Mouse (Mus musculus) spleen, adult 2 months (tissue): ENCODE results near the gene Syt1. TPM values are rescaled to one million over a fixed set of nuclear protein-coding genes. Genes with fewer than 3 reads are reported as not detected.

Source experiments
- DNase-seq, 2 experiments: peaks; one replicate each; pipeline versions ENCODE4 v3.0.0 to v3.0.0-alpha.2; 2012 to 2021; ENCODE audit warnings: low spot score in 2 of 2, low read depth in 1 of 2
- H3K27ac ChIP-seq: fragments of 200-500 bp; 2 replicates; pipeline ENCODE4 v1.5.1; 2012; ENCODE audit warnings: low read length, inconsistent platforms; ENCODE audit not compliant: insufficient read depth
- H3K27me3 ChIP-seq: fragments of 200-500 bp; 2 replicates; pipeline ENCODE4 v1.6.1; 2012; ENCODE audit warnings: mild to moderate bottlenecking, moderate library complexity, low read length, inconsistent platforms; ENCODE audit not compliant: control insufficient read depth, insufficient read depth
- H3K36me3 ChIP-seq: fragments of 200-500 bp; 2 replicates; pipeline ENCODE4 v1.6.1; 2012; ENCODE audit warnings: mild to moderate bottlenecking, low read length, inconsistent platforms; ENCODE audit not compliant: control insufficient read depth, insufficient read depth
- H3K4me1 ChIP-seq: fragments of 200-500 bp; 2 replicates; pipeline ENCODE4 v1.6.1; 2011; ENCODE audit warnings: inconsistent platforms; ENCODE audit not compliant: control insufficient read depth, insufficient read depth, insufficient read length
- H3K4me3 ChIP-seq: fragments of 200-500 bp; 2 replicates; pipeline ENCODE4 v1.5.1; 2011; ENCODE audit warnings: mild to moderate bottlenecking, inconsistent platforms; ENCODE audit not compliant: insufficient read depth, insufficient read length; ENCODE audit errors: extremely low read depth
- CTCF ChIP-seq: fragments of 200-500 bp; IDR thresholded peaks from 2 replicates; pipeline ENCODE4 v1.5.1; 2011; ENCODE audit warnings: mild to moderate bottlenecking, inconsistent platforms; ENCODE audit not compliant: insufficient read depth, insufficient read length, insufficient replicate concordance; ENCODE audit errors: extremely low read depth
- POLR2A ChIP-seq: fragments of 200-500 bp; IDR thresholded peaks from 2 replicates; pipeline ENCODE4 v1.6.1; 2011; ENCODE audit warnings: low read depth, low read length, inconsistent platforms
- WGBS: fragments of 180-500 bp; shearing (Covaris S2); methylation state at CpG from one replicate; pipeline ENCODE4 v1.1.7; 2018; 5-methylcytosine and 5-hydroxymethylcytosine counted together
- polyA plus RNA-seq: library from polyadenylated mRNA; depleted of rRNA; stranded (reverse); fragments of >200 nt; gene quantifications from 2 replicates; pipeline ENCODE4 v1.2.3, GENCODE M21; 2012

The Syt1 gene
- polyA plus RNA-seq, 1 experiment, result 0.44 TPM

GRCm38 (mm10) chr10:108889084-108889483 lies 121.7 kb downstream of the Syt1 start:
- H3K4me3 ChIP-seq, result no peak overlapping the region
- TF ChIP-seq POLR2A, result no peak
- no peak for TF ChIP-seq CTCF
- H3K4me1 ChIP-seq, result no peaks in the 10 kb centered on the region
- no peak for DNase-seq
- H3K36me3 ChIP-seq, result no peaks in the 10 kb centered on the region
- 87% methylated on average over 4 of the region's 4 CpGs for WGBS
- H3K27me3 ChIP-seq, result no peaks in the 10 kb centered on the region
- no peak overlapping the region for H3K27ac ChIP-seq

DNA sequence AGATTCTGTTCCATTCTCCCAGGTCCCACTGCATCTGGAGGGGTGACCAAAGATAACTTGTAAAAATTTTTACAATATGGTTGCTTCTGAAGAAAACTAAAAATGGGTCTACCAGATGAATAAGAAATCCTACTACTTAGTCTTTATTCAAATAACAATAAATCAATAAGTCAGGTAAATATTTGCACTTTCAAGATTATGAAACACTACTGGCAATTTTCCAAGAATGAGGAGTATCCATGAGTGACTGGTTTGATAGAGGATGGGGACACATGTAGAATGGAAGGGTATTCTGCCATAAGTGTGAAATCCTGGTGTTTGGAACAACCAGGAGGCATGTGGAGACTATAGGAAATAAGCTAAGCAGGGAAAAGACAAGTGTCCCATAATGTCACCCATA lies 124.0 kb downstream of the Syt1 start:
- no peak overlapping the region for H3K27ac ChIP-seq
- TF ChIP-seq POLR2A (no peak), CTCF (no peak)
- DNase-seq, result no peak

GRCm38 (mm10) chr10:108885769-108886168 lies 125.0 kb downstream of the Syt1 start:
- WGBS, result 95% methylated on average over 1 of the region's 1 CpGs
- TF ChIP-seq POLR2A, result no peak
- TF ChIP-seq CTCF, result no peak
- Histone ChIP-seq H3K4me1 (no peaks in the 10 kb centered on the region), H3K27ac (no peak overlapping the region), H3K27me3 (no peaks in the 10 kb centered on the region), H3K4me3 (no peak overlapping the region), H3K36me3 (no peaks in the 10 kb centered on the region)
- no peak for DNase-seq

More for the DNA sequence above, 124.0 kb downstream of the Syt1 start:
- no peaks in the 10 kb centered on the region for H3K27me3 ChIP-seq
- no peaks in the 10 kb centered on the region for H3K4me1 ChIP-seq
- H3K36me3 ChIP-seq, result no peaks in the 10 kb centered on the region
- H3K4me3 ChIP-seq, result no peak overlapping the region

GRCm38 (mm10) chr10:108884520-108884919 lies 126.3 kb downstream of the Syt1 start:
- Histone ChIP-seq H3K27me3 (no peaks in the 10 kb centered on the region), H3K4me3 (no peak overlapping the region), H3K4me1 (no peaks in the 10 kb centered on the region), H3K27ac (no peak overlapping the region), H3K36me3 (no peaks in the 10 kb centered on the region)
- TF ChIP-seq CTCF (no peak), POLR2A (no peak)
- no peak for DNase-seq
- WGBS, result 93% methylated on average over 1 of the region's 1 CpGs

DNA sequence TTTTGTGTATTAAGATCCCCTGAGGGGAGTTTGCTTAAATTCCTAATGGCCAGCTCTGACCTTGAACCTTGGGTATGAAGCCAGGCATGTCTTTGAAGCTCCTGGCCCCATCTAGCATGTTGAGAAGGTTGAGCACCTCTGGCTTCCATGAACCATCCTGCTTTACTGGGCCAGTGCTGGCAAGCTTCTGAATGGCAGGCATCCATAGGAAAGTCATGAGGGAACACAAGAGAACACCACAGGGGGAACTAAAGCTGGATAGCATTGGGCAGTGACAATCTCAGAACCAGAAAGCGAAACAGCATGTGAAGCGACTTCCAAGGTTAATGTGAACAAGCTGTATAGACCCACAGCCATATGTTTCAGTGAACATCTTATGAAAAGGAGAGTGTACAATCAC lies 130.4 kb downstream of the Syt1 start:
- Histone ChIP-seq H3K36me3 (no peaks in the 10 kb centered on the region), H3K27me3 (no peaks in the 10 kb centered on the region), H3K27ac (no peak overlapping the region), H3K4me3 (no peak overlapping the region), H3K4me1 (no peaks in the 10 kb centered on the region)
- 85% methylated on average over 2 of the region's 2 CpGs for WGBS
- no peak for DNase-seq
- no peak for TF ChIP-seq CTCF
- no peak for TF ChIP-seq POLR2A

GRCm38 (mm10) chr10:108875730-108876129 lies 135.1 kb downstream of the Syt1 start:
- DNase-seq, result no peak
- no peaks in the 10 kb centered on the region for H3K4me1 ChIP-seq
- no peaks in the 10 kb centered on the region for H3K27me3 ChIP-seq
- TF ChIP-seq CTCF (no peak), POLR2A (no peak)
- H3K4me3 ChIP-seq, result no peak overlapping the region
- no peaks in the 10 kb centered on the region for H3K36me3 ChIP-seq
- WGBS, result 86% methylated on average over 5 of the region's 5 CpGs
- H3K27ac ChIP-seq, result no peak overlapping the region

GRCm38 (mm10) chr10:108874687-108875086 lies 136.1 kb downstream of the Syt1 start:
- Histone ChIP-seq H3K27ac (no peak overlapping the region), H3K27me3 (no peaks in the 10 kb centered on the region), H3K4me1 (no peaks in the 10 kb centered on the region), H3K36me3 (no peaks in the 10 kb centered on the region), H3K4me3 (no peak overlapping the region)
- TF ChIP-seq CTCF, result no peak
- TF ChIP-seq POLR2A, result no peak
- 78% methylated on average over 4 of the region's 4 CpGs for WGBS
- DNase-seq, result no peak
